Mouse (Mus musculus): Measurements from ENCODE around the gene Cers6.

DNA sequence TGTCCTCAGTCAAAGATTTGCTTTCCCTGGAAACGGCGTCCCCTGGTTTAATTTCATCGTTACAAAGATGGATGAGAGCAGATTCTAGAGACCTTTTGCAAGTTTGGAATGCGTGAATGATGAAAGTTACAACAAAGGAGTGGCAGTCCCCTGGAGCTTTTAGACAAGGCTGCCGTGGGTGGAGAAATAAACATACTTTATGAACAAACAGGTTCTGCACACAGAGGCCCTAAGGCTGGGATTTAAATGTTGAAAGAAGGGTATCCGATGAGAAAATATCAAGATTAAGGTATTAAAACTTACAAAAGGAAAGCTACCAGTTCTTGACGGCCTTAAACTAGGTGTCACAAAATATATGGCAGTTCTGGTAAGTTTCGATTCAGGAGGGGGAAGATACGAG lies 117.0 kb downstream of the Cers6 start:
- TF ChIP-seq POLR2A (IDR thresholded peaks at IDR 0.05; ENCODE audit: control insufficient read depth, low read depth, low read length) = no peak
- no peak for TF ChIP-seq CTCF (IDR thresholded peaks at IDR 0.05; ENCODE audit: control insufficient read depth, insufficient read depth, insufficient replicate concordance, low read depth, low read length)
